Mouse (Mus musculus) erythroblast, embryonic 14.5 days (primary cell): ENCODE results near the gene Haao.

Experiments used
- GATA1 ChIP-seq: IDR thresholded peaks from 2 replicates; pipeline ENCODE4 v1.6.1; 2012; ENCODE audit warnings: low read length, inconsistent platforms, mixed read lengths
- TAL1 ChIP-seq: IDR thresholded peaks from 3 replicates; pipeline ENCODE4 v1.6.1; 2012; ENCODE audit warnings: low read length, inconsistent platforms, mixed read lengths

DNA sequence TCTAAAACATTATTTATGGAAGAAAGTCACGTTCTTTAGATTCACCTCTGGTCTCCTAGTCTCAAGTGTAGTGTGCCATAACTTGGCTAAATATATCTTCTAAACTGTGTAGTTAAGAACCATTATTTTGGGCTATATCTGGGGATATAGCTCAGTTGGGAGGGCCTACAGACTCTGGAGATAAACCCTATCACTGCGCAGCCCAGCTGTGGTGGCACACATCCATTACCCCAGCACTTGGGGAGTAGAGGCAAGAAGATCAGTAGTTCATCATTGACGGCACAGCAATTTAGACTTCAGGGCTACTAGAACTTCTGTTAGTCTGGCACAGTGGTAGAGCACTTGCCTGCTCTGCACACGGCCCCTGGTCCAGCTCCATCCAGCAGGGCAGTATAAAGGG, 34.7 kb downstream of the Haao start:
- TF ChIP-seq GATA1: no peak
- no peak for TF ChIP-seq TAL1
